Mouse (Mus musculus) hindbrain, embryonic 16.5 days (tissue): Measurements from ENCODE around the gene 1700029P11Rik. TPM values are rescaled to one million over a fixed set of nuclear protein-coding genes. Genes with fewer than 3 reads are reported as not detected.

ENCODE experiments used
- ATAC-seq: fragments of 200-750 bp; cut with Nextera tagmentation; 2 replicates; pipeline ENCODE4 v1.8.0; 2017; ENCODE audit warnings: moderate TSS enrichment, moderate library complexity
- H3K27ac ChIP-seq: fragments of 300-500 bp; sonication (generic); 2 replicates; pipeline ENCODE4 v1.5.1; 2014; ENCODE audit warnings: low read depth, mild to moderate bottlenecking, control low read depth, low read length, moderate library complexity
- H3K27me3 ChIP-seq: fragments of 300-500 bp; sonication (generic); replicated peaks from 2 replicates; pipeline ENCODE4 v1.6.1; 2014; ENCODE audit warnings: low read length; ENCODE audit not compliant: control insufficient read depth, insufficient read depth
- H3K36me3 ChIP-seq: fragments of 300-500 bp; sonication (generic); 2 replicates; pipeline ENCODE4 v1.6.1; 2014; ENCODE audit warnings: mild to moderate bottlenecking, low read length, moderate library complexity, mixed read lengths; ENCODE audit not compliant: control insufficient read depth, insufficient read depth
- H3K4me1 ChIP-seq: fragments of 300-500 bp; sonication (generic); 2 replicates; pipeline ENCODE4 v1.6.1; 2014; ENCODE audit warnings: low read depth, low read length; ENCODE audit not compliant: control insufficient read depth, insufficient read depth
- H3K4me2 ChIP-seq: fragments of 300-500 bp; sonication (generic); 2 replicates; pipeline ENCODE4 v1.6.1; 2014; ENCODE audit warnings: mild to moderate bottlenecking, low read length, control low read depth, moderate library complexity
- H3K4me3 ChIP-seq: fragments of 300-500 bp; sonication (generic); 2 replicates; pipeline ENCODE4 v1.5.1; 2014; ENCODE audit warnings: mild to moderate bottlenecking, low read length, control low read depth, moderate library complexity
- H3K9ac ChIP-seq: fragments of 300-500 bp; sonication (generic); 2 replicates; pipeline ENCODE4 v1.6.1; 2014; ENCODE audit warnings: low read depth, mild to moderate bottlenecking, control low read depth, low read length, moderate library complexity
- H3K9me3 ChIP-seq: fragments of 300-500 bp; sonication (generic); 2 replicates; pipeline ENCODE4 v1.6.1; 2014; ENCODE audit warnings: mild to moderate bottlenecking, low read length, moderate library complexity; ENCODE audit not compliant: control insufficient read depth
- WGBS: fragments of 180-500 bp; shearing (Covaris S2); extraction: QIAGEN DNeasy Blood & Tissue Kit; methylation state at CpG from one replicate; pipeline ENCODE4 v1.1.7; 2014; 5-methylcytosine and 5-hydroxymethylcytosine counted together
- polyA plus RNA-seq: library from polyadenylated mRNA; unstranded; fragments of >200 nt; fragmentation: Nextera tagmentation; extraction: Ambion mirVana; gene quantifications from 2 replicates; pipeline ENCODE4 v1.2.1, GENCODE M21; 2015

The 1700029P11Rik gene
- not detected in 2 replicates for polyA plus RNA-seq

GRCm38 (mm10) chr15:81980321-81980720 lies at the start of gene 1700029P11Rik:
Gene 1700029P11Rik (plus strand): TSS chr15:81980540.
- Histone ChIP-seq H3K4me1 (no peaks in the 10 kb centered on the region), H3K9ac (no peak within 1 kb of the TSS), H3K4me3 (no peak within 1 kb of the TSS), H3K27me3 (no peaks in the 10 kb centered on the region), H3K36me3 (no peaks in the 10 kb centered on the region), H3K9me3 (peaks cover 2% of the 10 kb centered on the region; the same call in 1 of the 2 replicates), H3K4me2 (no peak within 1 kb of the TSS), H3K27ac (no peak within 1 kb of the TSS)
- no peak for ATAC-seq
- 97% methylated on average over 23 of the region's 23 CpGs for WGBS

GRCm38 (mm10) chr15:81932951-81933470 lies 47.3 kb upstream of the 1700029P11Rik start:
- H3K27ac ChIP-seq: no peak overlapping the region
- no peaks in the 10 kb centered on the region for H3K27me3 ChIP-seq
- 31% methylated on average over 12 of the region's 12 CpGs for WGBS
- no peaks in the 10 kb centered on the region for H3K36me3 ChIP-seq
- no peak for ATAC-seq
- H3K4me2 ChIP-seq: no peak overlapping the region; the same call in 1 of the 2 replicates
- H3K9me3 ChIP-seq: no peaks in the 10 kb centered on the region
- peaks cover 17% of the 10 kb centered on the region for H3K4me1 ChIP-seq
- no peak overlapping the region for H3K9ac ChIP-seq
- H3K4me3 ChIP-seq: no peak overlapping the region

GRCm38 (mm10) chr15:81933986-81934385 lies 46.4 kb upstream of the 1700029P11Rik start:
- Histone ChIP-seq H3K4me3 (no peak overlapping the region), H3K4me1 (peaks cover 26% of the 10 kb centered on the region), H3K36me3 (no peaks in the 10 kb centered on the region), H3K9ac (no peak overlapping the region; the same call in 1 of the 2 replicates), H3K9me3 (no peaks in the 10 kb centered on the region), H3K27me3 (no peaks in the 10 kb centered on the region), H3K27ac (no peak overlapping the region), H3K4me2 (no peak overlapping the region)
- 83% methylated on average over 1 of the region's 1 CpGs for WGBS
- ATAC-seq: no peak

- Histone ChIP-seq H3K4me3 (peak overlapping the region; percentile 55), H3K9me3 (no peaks in the 10 kb centered on the region), H3K27me3 (no peaks in the 10 kb centered on the region), H3K27ac (peak overlapping the region; percentile 88), H3K4me2 (peak overlapping the region; percentile 63), H3K4me1 (peaks cover 30% of the 10 kb centered on the region), H3K9ac (peak overlapping the region; percentile 77), H3K36me3 (no peaks in the 10 kb centered on the region)
- WGBS: 56% methylated on average over 7 of the region's 7 CpGs
- peak; percentile 24; the same call in 1 of the 2 replicates for ATAC-seq
Measured at GRCm38 (mm10) chr15:81935869-81936637, 44.3 kb upstream of the 1700029P11Rik start.

GRCm38 (mm10) chr15:81936679-81937078 lies 43.7 kb upstream of the 1700029P11Rik start, which contains the start of gene Csdc2:
Gene Csdc2 (plus strand): TSS chr15:81936759.
- no peaks in the 10 kb centered on the region for H3K27me3 ChIP-seq
- H3K9ac ChIP-seq: peak within 1 kb of the TSS; percentile 77
- 0% methylated on average over 12 of the region's 12 CpGs for WGBS
- ATAC-seq: peak; percentile 87
- H3K9me3 ChIP-seq: no peaks in the 10 kb centered on the region
- H3K36me3 ChIP-seq: no peaks in the 10 kb centered on the region
- H3K27ac ChIP-seq: peak within 1 kb of the TSS; percentile 88
- H3K4me2 ChIP-seq: peak within 1 kb of the TSS; percentile 63
- peaks cover 30% of the 10 kb centered on the region for H3K4me1 ChIP-seq
- peak within 1 kb of the TSS; percentile 55 for H3K4me3 ChIP-seq

GRCm38 (mm10) chr15:81937098-81937972 lies 43.0 kb upstream of the 1700029P11Rik start:
- Histone ChIP-seq H3K27ac (peak overlapping the region; percentile 88), H3K4me1 (peaks cover 30% of the 10 kb centered on the region), H3K27me3 (no peaks in the 10 kb centered on the region), H3K4me2 (peak overlapping the region; percentile 63), H3K36me3 (no peaks in the 10 kb centered on the region), H3K4me3 (peak overlapping the region; percentile 55), H3K9ac (peak overlapping the region; percentile 77), H3K9me3 (no peaks in the 10 kb centered on the region)
- 3% methylated on average over 19 of the region's 19 CpGs for WGBS
- ATAC-seq: peak; percentile 53

- WGBS: 28% methylated on average over 2 of the region's 2 CpGs
- Histone ChIP-seq H3K4me3 (peak overlapping the region; percentile 55), H3K27ac (peak overlapping the region; percentile 88), H3K4me1 (peaks cover 28% of the 10 kb centered on the region), H3K9ac (peak overlapping the region; percentile 77), H3K27me3 (no peaks in the 10 kb centered on the region), H3K36me3 (no peaks in the 10 kb centered on the region), H3K4me2 (peak overlapping the region; percentile 63), H3K9me3 (no peaks in the 10 kb centered on the region)
- ATAC-seq: peak; percentile 41; the same call in 1 of the 2 replicates
Measured at GRCm38 (mm10) chr15:81938246-81938645, 42.1 kb upstream of the 1700029P11Rik start.

- Histone ChIP-seq H3K36me3 (no peaks in the 10 kb centered on the region), H3K4me3 (no peak overlapping the region), H3K4me2 (peak overlapping the region; percentile 63), H3K27me3 (no peaks in the 10 kb centered on the region), H3K9ac (0 out of 2 replicates have a peak overlapping the region, but pooled peaks have one; percentile 22), H3K9me3 (no peaks in the 10 kb centered on the region), H3K27ac (no peak overlapping the region; the same call in 1 of the 2 replicates), H3K4me1 (peaks cover 30% of the 10 kb centered on the region)
- no peak for ATAC-seq
- 88% methylated on average over 10 of the region's 10 CpGs for WGBS
Measured at GRCm38 (mm10) chr15:81939157-81939715, 41.1 kb upstream of the 1700029P11Rik start.
